Mouse (Mus musculus): ENCODE results near the gene Fbxl16.

Gene Fbxl16

DNA sequence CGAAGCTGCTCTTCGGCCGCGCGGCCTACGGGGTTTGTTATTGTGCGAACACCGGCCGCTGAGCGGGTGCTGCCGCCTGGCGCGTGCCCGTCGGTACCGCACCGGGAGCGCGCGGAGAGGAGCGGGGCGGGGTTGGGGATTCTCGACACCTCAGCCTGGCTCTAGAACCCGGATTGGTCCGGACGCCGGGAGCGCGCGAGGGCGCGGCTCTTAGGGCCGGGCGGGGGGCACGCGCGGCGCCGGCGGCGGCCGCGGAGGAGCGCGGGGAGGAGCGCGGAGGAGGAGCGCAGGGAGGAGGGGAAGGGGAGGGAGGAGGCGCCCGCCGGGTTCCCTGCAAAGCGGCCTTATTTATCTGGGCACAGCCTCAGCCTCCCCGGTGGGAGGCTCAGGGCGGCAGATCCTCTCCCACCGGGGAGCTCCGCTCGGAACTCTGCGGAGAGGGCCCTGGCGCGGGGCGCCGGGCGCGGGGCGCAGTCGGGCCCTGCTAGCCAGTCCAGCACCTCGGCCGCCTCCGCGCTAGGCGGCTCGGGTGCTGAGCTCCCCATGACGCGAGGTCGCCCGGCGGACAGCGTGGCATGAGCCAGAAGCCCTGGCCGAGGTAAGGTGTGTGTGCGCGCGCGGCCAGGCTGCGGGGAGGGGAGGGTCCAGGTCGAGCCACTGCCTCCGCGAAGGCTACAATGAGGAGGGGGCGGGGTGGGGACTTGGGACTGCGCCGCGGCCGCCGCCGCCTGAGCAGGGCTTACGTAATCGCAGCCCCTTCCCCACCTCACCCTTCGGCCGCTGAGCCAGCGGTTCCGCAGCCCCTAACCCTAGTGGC is at the start of gene Fbxl16:
Fbxl16 (plus strand) TSS at position 297 of the 817 bp plus-strand sequence.
- peak; percentile 96 for DNase-seq (ENCODE audit: low read depth, low spot score)

DNA sequence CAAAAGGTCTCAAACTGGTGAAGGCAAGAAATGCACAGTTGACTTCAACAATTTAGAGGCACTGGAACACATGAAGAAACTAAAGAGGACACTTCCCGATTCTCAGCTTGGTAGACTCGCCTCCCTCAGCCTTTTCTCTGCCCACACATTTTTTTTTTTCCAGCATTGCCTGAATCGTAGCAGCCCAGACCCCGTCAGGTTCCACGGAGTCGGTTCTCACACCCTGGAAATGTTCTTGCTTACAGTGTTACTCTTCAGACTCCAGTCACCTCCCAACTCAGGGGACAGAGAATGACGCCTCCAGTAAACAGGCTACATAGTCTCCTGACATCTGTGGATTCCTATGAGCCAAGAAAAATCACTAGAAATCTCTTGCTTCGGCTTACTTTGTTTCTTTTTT is 48.7 kb upstream of the Fbxl16 start:
- no peak for DNase-seq (ENCODE audit: low read depth, low spot score)

GRCm38 (mm10) chr17:25761561-25761970 is 47.3 kb upstream of the Fbxl16 start:
- DNase-seq (ENCODE audit: low read depth, low spot score) = no peak

- peak; percentile 54 for DNase-seq (ENCODE audit: low read depth, low spot score)
Measured at GRCm38 (mm10) chr17:25762591-25762990, 46.3 kb upstream of the Fbxl16 start.

DNA sequence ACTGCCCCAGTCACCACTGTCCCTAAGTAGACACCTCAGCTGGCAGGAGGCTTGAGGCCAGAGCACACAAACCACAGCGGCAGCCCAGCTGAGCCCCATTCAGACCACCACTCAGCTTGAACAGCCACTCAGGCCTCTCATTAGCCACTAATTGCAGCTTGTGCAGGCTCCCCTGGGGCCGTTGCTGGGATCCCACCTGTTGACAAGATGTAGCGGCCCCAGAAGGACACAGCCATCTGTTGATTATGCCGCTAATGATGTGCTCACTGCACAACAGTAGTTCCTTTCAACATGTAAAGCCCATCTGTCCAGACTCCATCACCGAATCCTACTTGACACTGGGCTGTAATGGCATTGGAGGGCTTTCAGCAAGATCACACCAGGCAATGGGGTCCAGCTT is 43.0 kb upstream of the Fbxl16 start:
- DNase-seq (ENCODE audit: low read depth, low spot score) = no peak

DNA sequence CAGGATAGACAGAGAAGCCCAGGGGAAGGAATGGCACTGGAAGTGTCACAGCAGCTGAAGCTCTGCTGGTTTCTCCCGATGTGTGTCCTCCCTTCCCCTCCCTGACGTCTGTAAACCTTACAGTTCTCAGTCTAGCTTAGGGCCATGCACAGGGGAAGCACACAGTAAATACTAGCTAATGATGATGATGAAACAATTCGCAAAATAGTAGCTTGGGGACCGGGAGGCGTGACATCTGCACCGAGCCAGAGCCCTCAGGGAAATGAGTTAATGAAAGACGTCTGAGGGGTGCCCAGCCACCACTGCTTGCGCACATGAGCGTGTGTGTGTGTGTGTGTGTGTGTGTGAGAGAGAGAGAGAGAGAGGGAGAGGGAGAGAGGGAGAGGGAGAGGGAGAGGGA is 39.6 kb upstream of the Fbxl16 start:
- no peak for DNase-seq (ENCODE audit: low read depth, low spot score)

- DNase-seq (ENCODE audit: low read depth, low spot score) = peak; percentile 99
Measured at GRCm38 (mm10) chr17:25773549-25774120, 35.2 kb upstream of the Fbxl16 start, which contains the start of gene Narfl. TSS of gene Narfl (plus strand) at chr17:25773776.

DNA sequence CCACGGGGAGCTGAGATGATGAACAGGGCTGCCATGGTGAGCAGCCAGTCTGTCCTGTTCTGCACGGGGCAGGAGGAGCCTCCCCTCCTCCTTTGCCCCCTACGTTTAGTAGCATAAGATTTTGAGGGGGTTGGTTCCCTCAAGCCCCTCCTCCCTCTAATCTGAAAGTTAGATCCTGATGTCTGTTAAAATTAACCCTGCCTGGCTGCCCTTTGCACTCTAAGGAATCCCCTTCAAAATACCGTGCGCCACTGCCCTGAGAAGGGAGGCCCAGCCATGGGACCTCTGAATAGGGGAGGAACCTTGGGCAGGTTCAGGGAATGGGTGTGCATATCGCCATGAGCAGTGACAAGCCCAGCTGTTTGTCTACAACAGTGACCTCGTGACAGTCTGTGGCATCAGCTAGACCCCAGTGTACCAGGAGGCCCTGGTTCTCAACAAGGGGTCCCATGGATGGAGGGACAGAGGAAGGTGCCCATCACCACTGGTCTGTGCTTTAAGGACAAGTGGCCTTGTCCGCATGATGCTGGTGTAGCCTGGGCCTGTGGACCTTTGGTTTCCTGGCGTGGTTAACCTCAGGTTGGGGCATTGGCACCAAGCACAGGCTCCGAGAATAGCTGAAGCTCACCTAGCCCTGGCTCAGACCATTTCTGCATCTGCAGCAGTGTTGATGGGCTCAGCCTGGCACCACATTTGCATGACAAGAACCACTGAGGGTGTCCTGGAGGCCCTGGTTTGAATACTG is 33.4 kb upstream of the Fbxl16 start:
- no peak for DNase-seq (ENCODE audit: low read depth, low spot score)

DNA sequence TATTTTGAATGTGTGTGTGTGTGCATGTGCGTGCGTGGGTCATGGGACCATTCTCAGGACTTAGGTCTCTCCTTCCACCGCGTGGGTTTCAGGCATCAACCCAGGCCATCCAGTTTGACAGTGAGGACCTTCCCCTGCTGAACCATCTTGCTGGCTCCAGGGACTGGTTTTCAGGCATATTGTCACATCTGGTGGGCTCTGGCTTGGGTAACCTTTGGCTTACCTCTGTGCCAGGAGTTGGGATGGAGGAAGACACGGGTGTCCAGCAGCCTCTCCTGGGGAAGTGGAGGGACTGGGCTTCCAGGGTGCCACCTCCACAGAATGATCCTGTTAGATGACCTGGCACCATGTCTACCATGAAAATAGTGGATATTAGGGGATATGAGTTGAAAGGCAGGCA is 30.9 kb upstream of the Fbxl16 start:
- DNase-seq (ENCODE audit: low read depth, low spot score) = no peak

- no peak for DNase-seq (ENCODE audit: low read depth, low spot score)
Measured at GRCm38 (mm10) chr17:25781339-25781738, 27.5 kb upstream of the Fbxl16 start.

DNA sequence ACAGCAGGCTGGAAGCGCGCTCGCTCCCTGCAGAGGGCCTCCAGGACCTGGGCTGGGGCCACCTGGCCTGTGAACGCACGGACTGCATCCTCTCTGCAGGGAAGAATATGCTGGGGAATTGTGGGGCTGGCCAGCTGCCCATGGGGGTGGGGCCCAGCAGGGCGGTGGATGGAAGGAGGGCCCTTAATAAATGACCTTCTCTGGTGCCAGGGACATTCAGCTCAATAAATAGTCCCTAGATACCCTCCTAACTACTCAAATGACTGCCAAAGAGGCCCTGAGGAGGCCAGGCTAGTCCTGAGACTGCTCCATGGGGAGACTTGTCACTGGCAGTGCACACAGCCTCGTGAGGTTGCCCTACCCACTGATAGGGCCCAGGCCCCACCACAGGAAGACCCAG is 25.8 kb upstream of the Fbxl16 start:
- DNase-seq (ENCODE audit: low read depth, low spot score) = no peak

DNA sequence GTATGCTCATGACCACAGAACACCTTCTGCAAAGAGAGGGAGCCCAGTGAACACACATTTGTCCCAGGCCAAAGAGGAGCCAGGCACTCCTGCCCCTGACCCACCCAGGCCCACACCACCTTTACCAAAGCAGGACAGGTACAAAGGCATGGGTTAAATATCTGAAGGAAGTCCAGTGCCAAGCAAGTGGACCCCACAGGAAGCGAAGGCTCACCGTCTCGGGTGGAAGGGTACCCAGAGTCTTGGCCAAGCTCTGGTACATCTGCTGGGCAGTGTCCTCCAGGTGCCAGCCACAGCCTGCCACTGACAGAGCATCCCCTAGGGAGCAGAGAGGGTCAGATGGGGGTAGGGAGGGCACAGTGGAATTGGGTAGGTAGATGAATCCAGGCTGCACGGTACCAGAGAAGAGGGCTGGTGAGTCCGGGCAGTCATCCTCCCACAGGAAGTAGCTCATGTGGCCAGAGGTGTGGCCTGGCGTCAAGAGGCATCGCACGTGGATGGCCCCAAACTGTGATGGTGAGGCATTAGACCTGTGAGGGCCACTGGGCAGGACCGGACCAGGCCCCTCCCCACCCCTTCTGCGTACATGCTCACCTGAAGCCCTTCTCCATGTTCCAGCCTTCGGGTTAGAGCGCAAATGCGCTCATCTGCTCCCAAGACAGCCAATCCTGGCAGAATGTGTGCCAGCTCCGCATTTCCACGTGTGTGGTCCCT is 24.9 kb upstream of the Fbxl16 start:
- no peak for DNase-seq (ENCODE audit: low read depth, low spot score)

GRCm38 (mm10) chr17:25785281-25785745 is 23.6 kb upstream of the Fbxl16 start, which contains the start of gene Haghl:
TSS of gene Haghl (minus strand) at chr17:25785673.
- peak; percentile 97 for DNase-seq (ENCODE audit: low read depth, low spot score)

GRCm38 (mm10) chr17:25786280-25786679 is 22.6 kb upstream of the Fbxl16 start, which contains the start of gene Ccdc78:
TSS of gene Ccdc78 (plus strand) at chr17:25786580.
- DNase-seq (ENCODE audit: low read depth, low spot score) = no peak

DNA sequence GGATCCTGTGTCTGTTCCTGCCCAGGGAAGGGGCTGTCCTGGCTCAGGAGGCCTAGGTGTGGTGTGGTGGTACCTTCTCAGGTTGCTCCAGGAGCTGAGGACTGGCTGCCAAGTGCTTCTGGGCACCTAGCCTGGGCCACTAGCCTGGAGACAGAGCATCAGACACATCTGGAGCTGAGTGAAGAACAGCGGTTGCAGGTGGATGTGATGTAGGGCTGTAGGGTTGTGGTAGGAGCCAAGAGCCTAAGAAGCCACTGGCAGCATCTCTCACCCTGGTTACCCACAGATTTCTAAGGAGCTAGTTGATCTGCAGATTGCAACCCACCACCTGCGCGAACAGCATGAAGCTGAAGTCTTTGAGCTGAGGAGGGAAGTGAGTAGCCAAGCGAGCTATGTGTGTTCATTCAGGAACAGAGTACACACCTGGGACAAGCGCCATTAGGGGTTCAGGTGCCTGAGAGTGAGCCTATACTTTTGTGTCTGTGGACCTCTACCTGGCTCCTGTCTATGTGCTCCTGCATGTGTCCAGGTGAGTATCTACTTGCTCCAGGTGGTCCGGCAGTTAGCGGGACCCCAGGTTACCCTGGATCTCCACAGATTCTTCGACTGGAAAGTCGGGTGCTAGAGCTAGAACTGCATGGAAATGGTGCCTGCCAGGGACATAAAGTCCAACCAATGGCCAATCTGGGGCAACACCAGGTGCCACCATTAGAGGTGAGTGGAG is 21.9 kb upstream of the Fbxl16 start:
- no peak for DNase-seq (ENCODE audit: low read depth, low spot score)

DNA sequence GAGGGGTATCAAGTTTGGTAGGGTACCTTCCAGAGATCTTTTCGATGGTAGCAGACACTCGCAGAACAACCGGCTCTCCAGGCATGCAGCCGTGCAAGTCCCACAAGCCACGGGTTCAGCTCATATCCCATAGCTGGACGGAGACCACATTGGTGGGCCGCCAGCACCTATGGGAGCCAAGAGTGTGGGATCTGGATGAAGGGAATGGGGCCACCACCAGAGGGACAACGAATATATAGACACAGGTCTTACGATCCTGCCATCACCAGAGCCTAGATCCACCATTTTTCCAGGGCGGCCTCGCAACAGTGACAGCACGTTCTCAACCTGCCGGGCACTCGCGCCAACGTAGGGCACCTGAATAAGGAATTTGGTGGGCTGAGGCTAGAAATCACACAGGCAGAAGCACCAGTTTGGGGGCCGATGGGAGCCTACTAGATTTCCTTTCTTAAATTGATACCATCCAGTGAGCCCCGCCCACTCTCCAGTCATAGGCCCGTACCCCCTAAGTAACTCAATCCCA is 17.5 kb upstream of the Fbxl16 start:
- peak; percentile 47 for DNase-seq (ENCODE audit: low read depth, low spot score)

DNA sequence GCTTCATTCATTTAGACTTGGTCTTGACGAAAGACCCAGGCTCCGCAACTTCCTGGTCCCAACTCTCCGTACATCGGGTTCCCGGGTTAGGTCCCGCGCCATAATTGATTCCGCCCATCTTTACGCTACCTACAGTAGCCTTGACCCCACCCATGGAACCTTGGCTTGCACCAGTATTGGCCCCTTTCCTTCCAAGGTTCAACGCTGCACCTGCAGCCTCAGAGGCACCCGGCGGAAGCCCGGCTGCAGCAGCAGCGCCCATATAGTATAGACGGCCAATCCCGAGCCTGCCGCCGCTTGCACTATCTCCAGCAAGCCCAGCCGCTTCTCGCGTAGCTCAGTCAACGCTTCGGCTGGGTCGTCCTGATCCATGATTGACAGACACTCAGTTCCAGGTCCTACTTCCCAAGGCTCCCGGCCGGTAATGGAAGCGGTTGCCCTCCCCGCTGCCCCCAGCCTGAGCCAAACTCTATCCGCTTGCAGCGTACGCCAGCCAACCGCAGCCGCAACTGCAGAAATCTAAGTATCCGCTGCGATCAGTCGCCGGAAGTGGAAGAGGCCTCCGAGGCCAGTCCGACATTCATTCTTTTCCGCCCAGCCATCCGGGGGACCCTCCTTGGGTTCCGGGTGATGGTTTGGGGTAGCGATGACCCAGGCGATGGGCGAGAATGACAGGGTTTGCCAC is 16.9 kb upstream of the Fbxl16 start:
- DNase-seq (ENCODE audit: low read depth, low spot score) = peak; percentile 81

DNA sequence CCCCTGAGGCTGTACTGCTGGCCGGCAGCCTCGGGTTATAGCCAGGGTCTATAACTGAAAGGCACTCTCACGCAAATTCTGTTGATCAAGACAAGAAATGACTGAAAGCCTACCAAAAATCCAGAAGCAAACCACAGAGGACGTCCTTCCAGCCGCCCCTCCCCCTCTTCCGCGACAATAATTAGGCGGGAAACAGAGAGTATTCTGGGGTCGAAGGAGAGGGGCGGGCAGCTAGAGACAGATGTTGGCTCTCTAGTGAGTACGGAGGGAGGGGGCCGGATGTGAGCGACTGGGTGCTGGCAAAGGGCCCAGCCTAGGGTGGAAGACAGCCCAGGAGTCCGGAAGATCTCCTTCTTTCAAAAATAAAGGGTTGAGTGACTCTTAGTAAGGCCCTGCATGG is 16.3 kb upstream of the Fbxl16 start, which contains the start of gene Fam173a:
Fam173a (minus strand) TSS at position 287 of the 400 bp plus-strand sequence.
- peak; percentile 41 for DNase-seq (ENCODE audit: low read depth, low spot score)

- DNase-seq (ENCODE audit: low read depth, low spot score) = no peak
Measured at GRCm38 (mm10) chr17:25794197-25794596, 14.7 kb upstream of the Fbxl16 start.

GRCm38 (mm10) chr17:25794998-25795397 is 13.9 kb upstream of the Fbxl16 start:
- no peak for DNase-seq (ENCODE audit: low read depth, low spot score)

Data from ZHBTc4 (cell line).